Mouse (Mus musculus) forebrain, postnatal 0 days (tissue): ENCODE measurements around the gene Gm17657. TPM values are rescaled to one million over a fixed set of nuclear protein-coding genes. Genes with fewer than 3 reads are reported as not detected.

ENCODE experiments used
- ATAC-seq: fragments of 200-750 bp; cut with Nextera tagmentation; 2 replicates; pipeline ENCODE4 v1.8.0; 2017; ENCODE audit warnings: mild to moderate bottlenecking, moderate library complexity
- DNase-seq: peaks from one replicate; pipeline ENCODE4 v3.0.0-alpha.2; 2015
- H3K27ac ChIP-seq: fragments of 300-500 bp; sonication (generic); 2 replicates; pipeline ENCODE4 v1.5.1; 2014; ENCODE audit warnings: low read depth, mild to moderate bottlenecking, antibody characterized with exemption, low read length, moderate library complexity, mixed read lengths
- H3K27me3 ChIP-seq: fragments of 300-500 bp; sonication (generic); 2 replicates; pipeline ENCODE4 v1.6.1; 2014; ENCODE audit warnings: mild to moderate bottlenecking, low read length, mixed read lengths; ENCODE audit not compliant: insufficient read depth
- H3K36me3 ChIP-seq: fragments of 300-500 bp; sonication (generic); 2 replicates; pipeline ENCODE4 v1.6.1; 2014; ENCODE audit warnings: mild to moderate bottlenecking, moderate library complexity; ENCODE audit not compliant: insufficient read depth
- H3K4me1 ChIP-seq: fragments of 300-500 bp; sonication (generic); 2 replicates; pipeline ENCODE4 v1.6.1; 2014; ENCODE audit warnings: antibody characterized with exemption; ENCODE audit not compliant: insufficient read depth
- H3K4me2 ChIP-seq: fragments of 300-500 bp; sonication (generic); 2 replicates; pipeline ENCODE4 v1.6.1; 2014; ENCODE audit warnings: low read depth, mild to moderate bottlenecking, moderate library complexity
- H3K4me3 ChIP-seq: fragments of 300-500 bp; sonication (generic); 2 replicates; pipeline ENCODE4 v1.5.1; 2014; ENCODE audit warnings: low read depth, low read length, mixed read lengths
- H3K9ac ChIP-seq: fragments of 300-500 bp; sonication (generic); 2 replicates; pipeline ENCODE4 v1.6.1; 2014; ENCODE audit warnings: mild to moderate bottlenecking
- H3K9me3 ChIP-seq: fragments of 300-500 bp; sonication (generic); 2 replicates; pipeline ENCODE4 v1.6.1; 2016; ENCODE audit warnings: low read length
- CTCF ChIP-seq: sonication (generic); IDR thresholded peaks from 2 replicates; pipeline ENCODE4 v1.5.1; 2016; ENCODE audit warnings: antibody characterized with exemption, control low read depth, low read depth
- WGBS: fragments of 180-500 bp; shearing (Covaris S2); extraction: QIAGEN DNeasy Blood & Tissue Kit; methylation state at CpG from one replicate; pipeline ENCODE4 v1.1.7; 2014; 5-methylcytosine and 5-hydroxymethylcytosine counted together
- polyA plus RNA-seq: library from polyadenylated mRNA; unstranded; fragments of >200 nt; fragmentation: Nextera tagmentation; extraction: Ambion mirVana; gene quantifications from 2 replicates; pipeline ENCODE4 v1.2.1, GENCODE M21; 2015
- total RNA-seq: library from RNA; depleted of rRNA; stranded (reverse); fragments of >200 nt; gene quantifications from 2 replicates; pipeline ENCODE4 v1.2.3, GENCODE M21; 2014

The Gm17657 gene
- total and polyA plus RNA-seq, 2 experiments from 2014 or later = not detected

DNA sequence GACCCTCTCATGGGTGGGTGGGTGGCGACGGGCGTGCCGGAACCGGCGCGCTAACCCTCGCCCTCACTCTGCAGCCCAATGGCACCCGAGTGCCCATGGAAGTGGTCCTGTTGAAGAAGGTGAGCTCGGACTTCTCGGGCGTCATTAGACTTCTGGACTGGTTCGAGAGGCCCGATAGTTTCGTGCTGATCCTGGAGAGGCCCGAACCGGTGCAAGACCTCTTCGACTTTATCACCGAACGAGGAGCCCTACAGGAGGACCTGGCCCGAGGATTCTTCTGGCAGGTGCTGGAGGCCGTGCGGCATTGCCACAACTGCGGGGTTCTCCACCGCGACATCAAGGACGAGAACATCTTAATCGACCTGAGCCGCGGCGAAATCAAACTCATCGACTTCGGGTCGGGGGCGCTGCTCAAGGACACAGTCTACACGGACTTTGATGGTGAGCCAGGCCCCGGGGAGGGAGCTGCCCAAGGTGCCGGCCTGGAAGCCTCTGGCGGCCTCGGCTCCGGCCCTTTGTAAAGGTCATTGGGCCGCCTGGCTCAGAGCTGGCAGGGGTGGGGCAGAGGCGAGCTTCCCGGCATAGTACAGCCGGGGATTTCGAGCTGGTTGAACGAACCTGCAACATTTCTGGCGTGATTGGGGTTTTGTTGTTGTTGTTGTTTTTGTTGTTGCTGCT, 57.7 kb downstream of the Gm17657 start:
- TF ChIP-seq CTCF = no peak
- ATAC-seq (no peak), DNase-seq (peak; percentile 32)
- peaks cover 5% of the 10 kb centered on the region; the same call in 1 of the 2 replicates for H3K36me3 ChIP-seq
- no peaks in the 10 kb centered on the region for H3K4me1 ChIP-seq
- H3K4me3 ChIP-seq = peak overlapping the region; percentile 76
- H3K27me3 ChIP-seq = no peaks in the 10 kb centered on the region
- no peaks in the 10 kb centered on the region for H3K9me3 ChIP-seq
- H3K4me2 ChIP-seq = peak overlapping the region; percentile 93
- H3K27ac ChIP-seq = peak overlapping the region; percentile 35; the same call in 1 of the 2 replicates
- H3K9ac ChIP-seq = peak overlapping the region; percentile 62
- WGBS = under 1% methylated on average over 48 of the region's 48 CpGs

DNA sequence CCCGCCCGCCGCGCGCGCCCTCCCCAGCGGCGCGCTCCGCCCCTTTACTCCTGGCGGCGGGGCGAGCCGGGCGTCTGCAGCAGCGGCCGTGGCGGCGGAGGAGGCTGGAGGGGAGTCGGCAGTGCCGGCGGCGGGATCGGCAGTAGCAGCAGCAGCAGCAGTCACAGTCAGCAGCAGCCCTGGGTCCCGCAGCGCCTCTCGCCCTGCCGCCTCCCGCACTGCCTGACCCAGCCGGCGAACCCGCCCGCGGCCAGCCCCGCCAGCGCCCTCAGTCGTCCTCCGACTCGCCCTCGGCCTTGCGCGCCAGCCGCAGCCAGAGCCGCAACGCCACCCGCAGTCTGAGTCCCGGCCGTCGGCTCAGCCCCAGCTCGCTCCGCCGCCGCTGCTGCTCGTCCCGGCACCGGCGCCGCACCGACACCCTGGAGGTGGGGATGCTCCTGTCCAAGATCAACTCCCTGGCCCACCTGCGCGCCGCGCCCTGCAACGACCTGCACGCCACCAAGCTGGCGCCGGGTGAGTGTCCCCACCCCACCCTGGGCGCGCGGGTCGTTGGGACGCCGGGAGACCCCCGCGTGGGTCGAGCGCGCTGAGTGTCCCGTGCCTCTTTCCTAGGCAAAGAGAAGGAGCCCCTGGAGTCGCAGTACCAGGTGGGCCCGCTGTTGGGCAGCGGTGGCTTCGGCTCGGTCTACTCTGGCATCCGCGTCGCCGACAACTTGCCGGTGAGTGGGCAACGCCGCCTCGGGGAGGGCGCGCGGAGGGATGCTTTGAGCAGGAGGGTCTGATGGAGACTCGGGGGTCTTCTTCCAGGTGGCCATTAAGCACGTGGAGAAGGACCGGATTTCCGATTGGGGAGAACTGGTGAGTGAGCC, 58.5 kb downstream of the Gm17657 start, which contains the start of gene Pim1:
TSS of gene Pim1 (plus strand) at position 41 of the 869 bp plus-strand sequence.
- Histone ChIP-seq H3K4me2 (peak within 1 kb of the TSS; percentile 93), H3K27me3 (no peaks in the 10 kb centered on the region), H3K36me3 (peaks cover 5% of the 10 kb centered on the region; the same call in 1 of the 2 replicates), H3K9ac (peak within 1 kb of the TSS; percentile 62), H3K9me3 (no peaks in the 10 kb centered on the region), H3K27ac (peak within 1 kb of the TSS; percentile 87), H3K4me1 (no peaks in the 10 kb centered on the region), H3K4me3 (peak within 1 kb of the TSS; percentile 76)
- TF ChIP-seq CTCF = peak; percentile 24; the same call in 1 of the 2 replicates
- 3% methylated on average over 82 of the region's 99 CpGs for WGBS
- DNase-seq = peak; percentile 71
- peak; percentile 33 for ATAC-seq

DNA sequence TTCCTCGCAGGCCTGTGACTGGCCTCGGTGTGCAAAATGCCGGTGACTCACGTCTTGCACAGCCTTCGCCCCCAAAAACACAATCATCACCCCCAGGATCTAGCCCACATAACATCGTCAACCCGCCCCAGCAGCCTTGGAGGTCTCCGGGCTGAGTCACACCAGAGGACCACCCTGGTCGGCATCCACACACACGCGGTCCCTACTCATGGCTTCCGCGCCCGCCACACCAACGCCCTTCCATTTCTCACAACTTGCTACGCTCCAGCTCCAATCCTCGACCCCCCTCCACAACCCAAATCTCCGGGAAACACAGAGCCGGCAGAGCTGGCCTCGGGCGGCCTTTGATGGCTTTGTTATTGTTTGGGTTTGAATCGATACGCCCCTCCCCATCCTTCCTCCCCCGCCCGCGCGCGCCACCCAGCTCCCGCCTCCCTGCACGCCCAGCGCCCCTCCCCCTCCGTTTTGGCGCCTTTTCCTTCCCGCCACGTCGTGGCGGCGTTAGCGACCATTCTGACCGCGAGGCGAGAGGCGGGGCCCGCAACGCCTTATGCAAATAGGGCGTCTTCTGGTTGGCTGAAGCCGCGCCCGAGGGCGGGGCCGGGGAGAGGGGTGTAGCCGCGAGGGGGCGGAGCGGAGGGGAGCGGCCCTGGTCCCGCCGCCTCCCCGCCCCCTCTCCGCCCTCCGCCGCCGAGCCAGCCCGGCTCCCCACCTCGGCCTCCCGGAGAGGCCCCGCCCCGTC, 59.3 kb downstream of the Gm17657 start:
- peak; percentile 37 for TF ChIP-seq CTCF
- peak overlapping the region; percentile 62 for H3K9ac ChIP-seq
- no peaks in the 10 kb centered on the region for H3K4me1 ChIP-seq
- peak overlapping the region; percentile 87 for H3K27ac ChIP-seq
- peak overlapping the region; percentile 76 for H3K4me3 ChIP-seq
- no peaks in the 10 kb centered on the region for H3K27me3 ChIP-seq
- ATAC-seq (peak; percentile 93), DNase-seq (peak; percentile 99)
- H3K9me3 ChIP-seq = no peaks in the 10 kb centered on the region
- 2% methylated on average over 57 of the region's 68 CpGs for WGBS
- H3K36me3 ChIP-seq = peaks cover 5% of the 10 kb centered on the region; the same call in 1 of the 2 replicates
- peak overlapping the region; percentile 93 for H3K4me2 ChIP-seq

DNA sequence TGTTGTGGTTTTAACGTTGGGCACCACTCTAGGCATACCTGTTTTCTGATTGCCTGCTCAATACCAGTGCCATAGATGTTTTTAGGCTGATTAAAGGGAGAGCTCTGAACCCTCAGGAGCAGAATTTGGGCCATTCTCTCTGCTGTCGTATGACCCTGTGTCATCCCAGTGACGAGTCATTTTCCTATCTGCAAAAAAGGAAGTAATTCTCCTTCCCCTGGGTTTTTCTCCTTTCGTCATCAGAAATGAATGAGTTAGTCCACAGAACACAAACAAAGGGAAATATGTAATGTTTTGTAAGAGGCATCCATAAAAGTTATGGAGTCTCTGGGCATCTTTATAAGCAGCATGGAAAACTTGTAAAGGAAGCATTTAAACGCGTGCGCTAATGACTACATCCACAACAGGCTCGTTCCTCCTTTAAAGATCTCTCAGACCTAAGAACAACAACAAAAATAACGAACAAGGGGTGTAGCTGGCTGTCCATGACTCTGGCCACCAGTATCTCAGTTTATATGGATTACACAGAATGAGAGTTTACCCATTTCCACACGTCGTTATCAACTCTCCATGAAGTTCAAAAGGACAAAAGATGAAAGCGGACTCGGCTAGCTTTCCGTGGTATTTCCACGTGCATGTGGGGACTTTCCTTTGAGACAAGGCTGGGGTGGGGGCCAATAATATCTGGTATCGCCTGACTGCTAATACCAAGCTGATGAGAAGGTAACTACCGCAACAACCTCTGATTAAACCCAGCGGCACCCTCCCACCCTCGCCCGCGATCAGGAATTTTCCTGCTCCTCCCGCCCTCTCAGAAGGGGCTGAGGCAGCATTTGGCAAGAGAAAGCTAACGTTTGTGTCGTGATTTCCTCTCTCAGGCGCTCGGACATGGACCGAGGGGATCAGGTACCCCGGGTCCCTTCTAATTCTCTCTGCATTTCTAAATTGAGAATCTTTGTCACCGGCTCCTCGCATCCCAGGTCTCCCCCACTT, 60.2 kb downstream of the Gm17657 start:
- WGBS = 3% methylated on average over 30 of the region's 30 CpGs
- no peaks in the 10 kb centered on the region; the same call in 1 of the 2 replicates for H3K36me3 ChIP-seq
- H3K9ac ChIP-seq = peak overlapping the region; percentile 62
- H3K4me3 ChIP-seq = peak overlapping the region; percentile 76
- H3K4me1 ChIP-seq = no peaks in the 10 kb centered on the region
- H3K27me3 ChIP-seq = no peaks in the 10 kb centered on the region
- peak overlapping the region; percentile 93 for H3K4me2 ChIP-seq
- peak; percentile 21 for ATAC-seq
- peak overlapping the region; percentile 87 for H3K27ac ChIP-seq
- DNase-seq = peak; percentile 79
- no peak for TF ChIP-seq CTCF
- H3K9me3 ChIP-seq = no peaks in the 10 kb centered on the region

DNA sequence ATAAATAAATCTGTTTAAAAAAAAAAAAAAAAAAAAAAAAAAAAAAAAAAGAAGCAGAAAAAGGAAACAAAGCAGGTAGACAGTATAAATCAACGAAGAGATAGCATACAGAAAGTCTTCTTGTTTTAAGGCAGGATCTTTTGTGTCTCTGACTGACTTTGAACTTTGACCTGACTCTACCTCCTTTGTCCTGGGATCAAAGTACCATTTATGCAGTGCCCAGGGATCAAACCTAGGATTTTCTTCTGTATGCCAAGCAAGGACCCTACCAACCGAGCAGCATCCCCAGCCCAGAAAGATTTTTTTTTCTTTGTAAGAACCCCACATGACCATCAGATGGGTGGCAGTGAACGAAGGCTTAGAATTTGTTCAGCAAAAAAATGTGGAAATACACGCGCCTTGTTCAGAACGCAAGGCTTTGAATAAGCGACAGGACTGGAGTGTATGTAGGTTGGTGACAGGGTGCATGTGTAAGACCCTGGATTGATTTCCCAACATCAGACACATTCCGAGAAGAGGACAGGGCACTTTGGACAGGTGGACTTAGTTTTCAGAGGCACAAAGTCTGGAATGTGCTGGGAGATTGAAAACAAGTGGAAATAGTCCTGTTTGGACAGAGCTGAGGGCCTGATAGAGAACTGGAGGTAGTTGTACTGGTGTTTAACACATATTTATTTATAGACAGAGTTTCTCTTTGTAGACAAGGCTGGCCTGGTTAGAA, 61.0 kb downstream of the Gm17657 start:
- WGBS = 84% methylated on average over 8 of the region's 8 CpGs
- Histone ChIP-seq H3K27me3 (no peaks in the 10 kb centered on the region), H3K36me3 (no peaks in the 10 kb centered on the region), H3K9ac (no peak overlapping the region), H3K4me1 (no peaks in the 10 kb centered on the region), H3K27ac (no peak overlapping the region), H3K4me3 (no peak overlapping the region), H3K9me3 (no peaks in the 10 kb centered on the region), H3K4me2 (no peak overlapping the region; the same call in 1 of the 2 replicates)
- no peak for ATAC-seq
- no peak for DNase-seq
- TF ChIP-seq CTCF = no peak
